Mouse (Mus musculus): Measurements from ENCODE around the gene Asz1.

The Asz1 gene
- long read RNA-seq, experiment 1, result 0 reads
- long read RNA-seq, experiment 2, result 0 reads

DNA sequence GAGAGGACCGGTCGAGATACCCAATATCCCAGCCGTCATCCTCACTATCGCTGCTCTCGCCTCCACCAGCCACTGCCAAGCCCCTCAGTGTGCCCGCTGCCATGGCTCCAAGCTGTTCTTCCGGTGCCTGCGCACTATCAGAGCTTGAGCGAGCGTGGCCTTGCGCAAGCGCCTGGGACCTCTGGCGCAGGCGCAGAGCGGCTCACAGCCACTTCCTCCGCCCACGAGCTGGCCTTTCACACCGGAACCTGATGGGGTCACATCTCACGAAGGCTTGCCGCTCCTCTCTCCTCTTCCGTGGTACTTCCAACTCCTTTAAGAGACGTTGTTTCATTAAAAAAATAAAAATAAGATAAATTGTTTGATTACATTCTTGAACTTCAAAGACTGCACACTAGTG, at the start of gene Asz1:
Gene Asz1 (minus strand): TSS at position 128 of the 400 bp plus-strand sequence.
- intact Hi-C loops (cut with DNase I), result no loop called here

DNA sequence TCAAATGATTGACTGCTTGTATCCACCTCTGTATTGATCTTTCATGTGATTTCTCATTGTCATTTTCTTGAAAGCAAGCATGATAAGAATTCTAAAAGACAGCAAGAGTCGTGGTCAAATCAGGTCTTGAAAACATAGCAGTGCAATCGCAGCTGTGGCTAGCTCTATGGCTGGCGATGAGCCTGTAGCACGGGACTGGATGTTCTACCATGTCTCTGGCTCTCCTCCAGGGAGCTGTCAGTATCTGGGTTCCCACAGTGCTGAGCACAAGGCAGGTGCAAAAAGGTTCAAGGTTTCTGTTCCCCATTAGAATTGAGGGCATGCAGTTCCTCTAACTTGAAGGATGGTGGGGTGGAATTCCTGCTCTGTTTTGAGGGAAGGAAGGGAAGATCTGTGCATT, 44.2 kb upstream of the Asz1 start:
- intact Hi-C loops (cut with DNase I), result no loop called here

DNA sequence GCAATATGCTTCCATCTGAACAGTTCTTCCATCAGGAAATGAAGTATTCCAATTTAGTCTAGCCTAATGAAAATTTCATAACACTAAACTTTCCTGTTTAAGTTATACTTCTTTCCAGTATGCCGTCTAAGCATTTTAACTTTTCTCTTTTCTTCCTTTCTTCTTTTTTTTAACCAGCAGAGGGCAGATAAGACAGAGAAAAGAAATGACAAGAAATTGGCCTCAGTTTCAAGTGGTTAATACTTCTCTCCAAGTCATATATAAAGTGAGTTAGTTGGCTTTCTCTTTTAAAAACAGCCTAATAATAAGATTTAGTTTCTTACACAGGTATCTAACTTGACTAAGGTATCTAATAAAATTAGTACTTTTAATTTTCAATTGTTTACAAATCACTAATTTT, 26.4 kb upstream of the Asz1 start:
- intact Hi-C loops (cut with DNase I), result no loop called here

DNA sequence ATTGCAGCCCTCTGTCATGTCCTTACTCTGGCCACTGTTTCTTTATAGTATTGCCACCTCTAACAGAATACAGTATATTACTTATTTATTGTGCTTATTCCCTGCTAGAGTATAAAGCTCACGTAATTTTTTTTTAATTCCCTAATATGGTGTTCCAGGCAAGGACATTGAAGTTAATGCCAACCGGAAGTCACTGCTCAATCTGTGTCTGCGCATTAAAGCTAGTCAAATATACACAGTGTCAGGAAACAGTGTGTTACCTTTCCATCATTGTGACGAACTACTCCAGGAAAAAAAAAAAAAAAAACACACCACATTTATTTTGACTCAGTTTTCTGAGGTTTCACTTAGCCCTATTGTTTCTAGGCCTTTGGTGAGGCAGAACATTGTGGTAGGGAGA, 19.2 kb upstream of the Asz1 start:
- intact Hi-C loops (cut with DNase I), result no loop called here

DNA sequence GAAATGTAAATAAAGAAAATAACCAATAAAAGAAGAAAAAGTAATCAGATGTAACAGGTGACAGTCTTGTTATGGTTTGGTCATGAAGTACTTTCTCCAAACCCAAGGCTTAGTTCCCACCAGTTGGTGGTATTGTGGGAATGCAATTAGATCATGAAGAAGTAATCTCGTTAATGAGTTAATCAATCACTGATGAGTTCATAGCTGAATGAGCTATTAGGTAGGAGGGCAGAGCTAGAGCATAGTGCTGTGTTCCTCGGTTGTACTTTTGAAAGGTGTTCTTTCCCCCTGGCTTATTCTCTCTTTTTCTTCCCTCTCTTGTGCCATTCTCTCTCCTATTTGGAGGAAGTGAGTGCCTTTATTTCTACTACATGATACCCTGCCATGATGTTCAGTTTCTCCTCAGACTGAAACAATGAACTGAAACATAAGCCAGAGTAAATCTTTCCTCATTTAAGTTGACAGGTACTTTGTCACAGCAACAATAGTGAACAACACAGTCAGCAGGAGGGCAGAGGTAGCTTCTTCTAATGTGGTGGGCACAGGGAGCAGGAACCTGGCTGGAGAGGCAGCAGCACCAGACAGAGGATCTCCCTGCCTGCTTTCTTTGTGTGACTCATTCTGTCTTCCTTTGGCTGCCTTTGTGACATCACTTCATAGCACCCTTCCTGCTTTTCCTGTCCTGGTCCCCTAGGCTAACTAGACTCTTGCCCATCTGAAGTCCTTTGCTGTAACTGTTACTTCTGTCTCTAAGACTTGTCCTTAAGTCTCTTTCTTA, 18.5 kb upstream of the Asz1 start:
- intact Hi-C loops (cut with DNase I), result no loop called here

DNA sequence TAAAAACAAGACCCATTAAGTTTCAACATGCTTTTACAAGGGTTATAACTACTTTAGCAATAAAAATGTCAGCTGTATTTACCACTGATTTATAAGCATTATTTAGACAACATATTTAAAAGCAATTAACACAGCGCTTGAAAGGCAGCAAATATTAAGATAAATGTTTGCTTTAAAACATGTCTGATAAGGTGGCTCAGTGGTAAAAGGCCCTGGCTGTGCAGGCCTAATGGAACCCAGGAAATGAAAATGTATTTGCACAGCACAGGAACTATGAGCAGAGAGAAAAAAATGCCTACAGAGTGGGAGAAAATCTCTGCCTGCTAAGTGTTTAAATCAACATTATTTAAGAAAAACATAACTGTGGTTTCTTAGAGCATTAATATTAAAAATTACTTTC, 12.0 kb downstream of the Asz1 start:
- intact Hi-C loops (cut with DNase I), result no loop called here

DNA sequence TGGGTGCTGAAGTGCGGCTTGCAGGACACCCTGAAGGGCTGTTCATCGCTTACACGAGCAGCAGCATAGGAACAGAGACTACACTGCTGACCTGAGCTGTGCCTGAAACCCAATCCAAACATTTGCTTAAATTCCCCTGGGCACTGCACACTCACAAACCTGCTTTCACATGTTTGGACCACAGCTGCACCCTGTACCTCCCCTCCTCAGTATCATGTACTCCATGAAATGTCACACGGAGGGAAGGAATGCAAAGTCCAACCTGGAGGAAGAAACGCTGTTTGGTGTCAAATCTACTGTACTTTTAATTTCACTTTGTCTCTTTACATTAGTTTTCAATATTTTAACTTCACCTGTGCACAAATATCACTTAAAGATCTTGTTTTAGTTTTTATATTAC, 19.8 kb downstream of the Asz1 start:
- intact Hi-C loops (cut with DNase I), result loop anchor here (5.0 kb wide), 1 partner anchor 733 kb away; no protein-coding TSS in a partner anchor

DNA sequence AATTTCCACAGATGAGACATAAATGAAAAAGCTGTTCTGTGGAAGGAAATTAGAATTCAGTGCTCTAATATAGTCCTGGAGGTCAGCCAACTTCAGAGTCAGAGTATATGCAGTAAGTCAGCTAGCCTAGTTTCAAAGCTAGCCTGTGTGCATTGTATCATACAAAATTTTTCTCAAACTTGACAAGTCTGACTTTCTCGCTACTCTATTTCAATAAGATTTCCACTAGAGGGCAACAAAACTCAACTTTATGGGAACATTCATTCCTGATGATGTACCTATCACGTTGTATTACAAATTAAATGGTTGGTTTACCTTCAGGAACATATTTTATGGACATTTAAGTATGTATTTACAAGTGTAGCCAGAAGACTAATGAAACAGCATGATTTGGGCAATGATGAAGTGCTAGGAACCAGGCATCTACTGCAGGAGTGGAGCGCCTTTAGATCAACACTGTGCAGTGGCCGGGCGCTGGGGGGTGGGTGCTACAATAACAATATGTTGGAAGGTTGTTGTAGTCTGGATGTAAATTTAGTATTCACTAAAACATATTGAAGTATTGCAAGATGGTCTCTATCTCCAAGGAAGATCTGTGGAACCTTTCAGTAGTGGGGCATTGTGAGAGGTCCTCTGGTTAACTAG, 21.6 kb downstream of the Asz1 start:
- intact Hi-C loops (cut with DNase I), result loop anchor here (2.0 to 5.0 kb wide), 2 partner anchors 286 to 735 kb away; no protein-coding TSS in a partner anchor

DNA sequence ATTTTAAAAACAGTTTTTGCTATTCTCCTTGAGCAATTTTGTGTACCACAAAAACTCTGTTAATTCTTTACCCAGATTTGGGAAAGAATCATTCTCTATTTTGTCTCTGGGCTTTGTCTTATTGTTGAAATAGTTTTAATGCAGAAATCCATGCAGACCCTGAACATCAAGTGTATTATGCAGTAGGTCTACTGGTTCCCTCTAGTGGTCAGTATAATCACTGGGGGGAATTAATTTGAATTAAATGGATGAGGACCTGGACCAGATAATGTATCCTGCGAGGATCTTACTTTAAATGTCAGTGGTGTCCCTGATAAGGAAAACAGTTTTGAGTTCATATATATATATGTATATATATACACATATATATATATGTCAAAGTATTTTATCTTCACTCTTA, 30.2 kb downstream of the Asz1 start:
- intact Hi-C loops (cut with DNase I), result loop anchor here (5.0 kb wide), 1 partner anchor 151 kb away; no protein-coding TSS in a partner anchor

DNA sequence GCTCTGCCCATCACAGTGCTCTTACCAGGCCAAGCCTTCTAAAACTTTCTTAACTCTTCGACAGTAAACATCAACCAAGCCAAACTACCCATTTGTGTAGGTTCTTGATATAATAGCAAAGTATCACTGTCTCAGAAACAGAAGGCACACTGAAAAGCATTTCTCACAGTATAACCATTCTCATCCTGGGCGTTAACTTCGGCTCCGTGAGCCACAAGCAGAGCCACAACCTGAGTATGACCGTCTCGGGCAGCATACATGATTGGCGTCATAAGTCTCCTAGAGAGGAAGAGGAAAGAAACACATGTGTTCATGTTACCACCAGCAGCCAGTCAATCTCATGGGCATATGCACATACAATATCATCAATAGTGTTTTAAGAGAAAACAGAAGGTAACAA, 31.9 kb downstream of the Asz1 start:
- intact Hi-C loops (cut with DNase I), result loop anchor here (5.0 kb wide), 1 partner anchor 150 kb away; no protein-coding TSS in a partner anchor

DNA sequence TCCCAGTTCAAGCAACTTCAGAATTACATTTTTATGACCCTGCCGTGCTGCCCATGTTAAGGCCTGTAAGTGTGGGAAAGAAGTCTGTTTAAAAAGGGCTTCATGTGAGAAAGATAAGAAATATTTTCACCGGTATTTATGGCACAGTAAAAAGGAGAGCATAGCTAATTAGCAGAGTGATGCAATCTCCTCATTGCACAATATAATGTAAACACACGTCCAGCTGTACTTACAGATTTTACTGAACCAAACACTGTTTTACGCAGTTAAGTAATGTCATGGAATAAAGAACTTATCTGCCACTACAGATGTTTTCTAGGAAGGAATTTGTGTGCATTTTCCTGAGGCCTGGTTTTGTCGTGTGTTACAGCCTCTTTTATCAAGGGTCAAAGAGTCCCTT, 32.3 kb downstream of the Asz1 start:
- intact Hi-C loops (cut with DNase I), result loop anchor here (5.0 kb wide), 1 partner anchor 149 kb away; no protein-coding TSS in a partner anchor

DNA sequence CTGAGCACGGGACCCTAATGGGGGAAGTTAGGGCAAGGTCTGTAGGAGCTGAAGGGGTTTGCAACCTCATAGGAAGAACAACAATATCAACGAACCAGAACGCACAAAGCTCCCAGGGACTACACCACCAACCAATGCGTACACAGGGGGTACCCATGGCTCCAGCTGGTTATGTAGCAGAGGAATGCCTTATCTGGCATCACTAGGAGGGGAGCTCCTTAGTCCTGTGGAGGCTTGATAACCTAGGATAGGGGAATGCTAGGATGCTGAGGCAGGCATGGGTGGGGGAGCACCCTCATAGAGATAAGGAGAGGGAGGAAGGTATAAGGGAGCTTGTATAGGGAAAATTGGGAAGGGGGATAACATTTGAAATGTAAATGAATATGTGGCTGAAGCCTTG, 51.0 kb downstream of the Asz1 start:
- intact Hi-C loops (cut with DNase I), result no loop called here

DNA sequence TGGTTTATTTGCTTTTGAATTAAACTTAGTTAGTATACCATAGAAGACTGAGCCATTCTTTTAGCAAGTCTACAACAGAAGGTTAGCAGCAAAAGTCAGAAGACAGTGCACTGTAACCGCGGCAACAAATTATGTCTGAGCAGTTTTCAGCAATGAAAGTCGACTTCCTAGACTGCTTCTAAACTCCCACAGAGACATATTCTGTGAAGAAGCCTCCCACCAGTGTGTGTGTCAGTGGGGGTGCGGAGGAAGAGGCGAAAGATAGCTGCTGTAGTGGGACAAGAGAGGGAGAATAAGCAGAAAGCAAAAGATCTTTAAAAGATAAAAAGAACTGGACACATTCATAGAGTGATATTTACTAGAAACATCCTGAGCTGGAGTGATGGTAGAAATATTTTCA, 57.2 kb downstream of the Asz1 start:
- intact Hi-C loops (cut with DNase I), result no loop called here

DNA sequence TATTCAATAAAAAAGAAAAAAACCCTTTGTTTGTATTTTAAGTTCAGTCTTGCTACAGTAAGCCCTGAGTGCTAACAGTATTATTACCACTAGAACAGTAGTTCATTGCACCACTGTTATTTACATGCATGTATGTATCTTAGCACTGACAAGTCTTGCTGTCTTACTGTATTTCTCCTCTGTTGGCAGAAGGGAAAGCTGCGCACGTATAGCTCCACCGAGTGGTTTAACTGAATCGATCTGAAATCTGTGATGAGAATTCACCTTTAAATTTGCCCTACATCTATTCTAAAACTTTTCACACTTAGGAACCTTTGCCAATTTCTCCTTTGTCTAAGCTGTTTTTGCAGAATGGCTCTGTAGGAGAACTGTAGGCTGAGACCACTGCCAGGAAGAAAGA, 64.6 kb downstream of the Asz1 start:
- intact Hi-C loops (cut with DNase I), result no loop called here

DNA sequence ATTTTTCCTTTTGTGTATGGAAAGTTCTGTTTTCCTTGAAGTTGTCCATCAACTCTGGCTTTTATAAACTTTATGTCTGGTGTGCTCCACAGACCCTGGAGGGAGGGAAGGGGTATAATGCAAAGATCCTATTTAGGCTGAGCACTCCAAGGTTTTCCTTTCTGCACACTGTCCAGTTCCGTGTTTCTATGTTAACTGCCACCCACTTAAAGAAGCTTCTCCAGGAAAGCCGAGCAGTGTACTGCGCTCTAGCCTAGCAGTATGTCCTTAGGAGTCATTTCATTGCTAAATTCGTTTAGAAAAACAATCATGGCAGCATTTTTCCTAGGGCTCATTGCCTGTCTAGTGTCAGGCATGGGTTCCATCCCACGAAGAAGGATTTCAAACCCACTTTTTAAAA, 65.7 kb downstream of the Asz1 start:
- intact Hi-C loops (cut with DNase I), result no loop called here

DNA sequence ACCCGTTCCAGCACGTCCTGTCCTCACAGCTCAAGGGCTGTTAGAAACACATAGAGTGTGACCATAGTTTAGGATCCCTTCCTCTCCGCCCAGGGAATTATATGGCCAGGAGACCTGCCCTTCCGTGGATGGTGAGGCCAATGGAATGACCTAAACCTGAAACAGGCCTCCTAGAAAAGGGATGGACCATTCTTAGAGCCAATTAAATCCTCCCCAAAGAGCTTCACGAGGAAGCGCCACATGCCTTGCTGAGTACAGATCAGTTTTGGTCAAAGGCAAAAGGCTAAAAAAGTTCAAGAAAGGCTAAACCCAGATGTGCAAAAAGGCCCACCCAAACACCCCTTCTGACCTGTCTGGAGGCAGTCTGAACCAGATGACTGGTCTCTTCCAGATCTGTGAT, 76.6 kb downstream of the Asz1 start:
- intact Hi-C loops (cut with DNase I), result no loop called here

DNA sequence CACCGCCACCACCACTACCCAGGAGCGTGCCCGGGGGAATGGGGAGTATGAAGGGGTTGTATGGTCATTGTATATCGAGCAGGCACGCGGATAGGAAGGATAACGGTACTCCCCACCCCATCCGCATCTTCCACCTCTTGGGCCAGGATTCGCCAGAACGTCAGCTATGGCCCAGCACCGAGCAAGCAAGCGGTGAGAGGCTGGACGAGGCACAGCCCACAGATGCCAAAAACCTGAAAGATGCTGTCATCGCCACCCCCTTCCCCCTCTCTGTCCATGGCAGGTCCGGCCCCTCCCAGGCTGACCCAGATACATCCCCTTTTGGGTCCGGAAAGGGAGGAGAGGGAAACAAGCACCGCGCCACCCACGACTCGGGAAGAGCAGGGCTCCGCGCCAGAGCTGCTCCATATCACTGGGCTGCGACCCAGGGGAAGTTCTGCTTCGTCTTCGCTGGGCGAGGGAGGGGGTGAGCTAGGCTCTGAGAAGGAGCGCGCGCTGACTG, 77.3 kb downstream of the Asz1 start:
- intact Hi-C loops (cut with DNase I), result no loop called here

DNA sequence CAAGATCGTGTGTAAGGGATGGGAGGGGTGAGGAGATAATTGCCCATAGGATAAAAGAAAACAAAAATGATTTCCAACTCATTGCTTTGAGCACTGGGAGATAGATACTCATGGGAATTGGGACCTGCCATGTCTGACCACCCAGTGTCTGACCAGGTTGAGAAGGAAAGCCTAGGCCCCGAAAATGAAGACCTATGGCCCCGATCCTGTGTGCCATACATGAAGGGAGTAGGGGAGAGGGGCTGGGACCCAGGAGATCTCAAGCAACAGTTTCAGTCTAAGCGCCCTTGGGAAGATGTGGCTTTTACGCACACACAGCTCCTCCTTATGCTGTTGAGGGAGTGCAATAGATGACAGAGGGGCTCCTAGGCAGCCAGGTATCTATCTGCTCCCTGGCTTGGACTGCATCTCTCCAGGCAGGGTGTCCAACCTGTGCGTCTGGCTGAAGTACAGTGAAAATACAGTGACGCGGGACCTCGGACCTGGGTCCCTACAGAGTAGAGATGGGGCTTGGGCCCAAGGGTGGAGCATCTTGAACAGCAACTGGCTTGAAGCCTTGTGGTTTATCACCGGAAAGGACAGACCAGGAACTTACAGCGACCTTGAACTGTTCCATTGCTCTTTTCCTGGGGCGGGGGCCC, 77.9 kb downstream of the Asz1 start:
- intact Hi-C loops (cut with DNase I), result no loop called here

DNA sequence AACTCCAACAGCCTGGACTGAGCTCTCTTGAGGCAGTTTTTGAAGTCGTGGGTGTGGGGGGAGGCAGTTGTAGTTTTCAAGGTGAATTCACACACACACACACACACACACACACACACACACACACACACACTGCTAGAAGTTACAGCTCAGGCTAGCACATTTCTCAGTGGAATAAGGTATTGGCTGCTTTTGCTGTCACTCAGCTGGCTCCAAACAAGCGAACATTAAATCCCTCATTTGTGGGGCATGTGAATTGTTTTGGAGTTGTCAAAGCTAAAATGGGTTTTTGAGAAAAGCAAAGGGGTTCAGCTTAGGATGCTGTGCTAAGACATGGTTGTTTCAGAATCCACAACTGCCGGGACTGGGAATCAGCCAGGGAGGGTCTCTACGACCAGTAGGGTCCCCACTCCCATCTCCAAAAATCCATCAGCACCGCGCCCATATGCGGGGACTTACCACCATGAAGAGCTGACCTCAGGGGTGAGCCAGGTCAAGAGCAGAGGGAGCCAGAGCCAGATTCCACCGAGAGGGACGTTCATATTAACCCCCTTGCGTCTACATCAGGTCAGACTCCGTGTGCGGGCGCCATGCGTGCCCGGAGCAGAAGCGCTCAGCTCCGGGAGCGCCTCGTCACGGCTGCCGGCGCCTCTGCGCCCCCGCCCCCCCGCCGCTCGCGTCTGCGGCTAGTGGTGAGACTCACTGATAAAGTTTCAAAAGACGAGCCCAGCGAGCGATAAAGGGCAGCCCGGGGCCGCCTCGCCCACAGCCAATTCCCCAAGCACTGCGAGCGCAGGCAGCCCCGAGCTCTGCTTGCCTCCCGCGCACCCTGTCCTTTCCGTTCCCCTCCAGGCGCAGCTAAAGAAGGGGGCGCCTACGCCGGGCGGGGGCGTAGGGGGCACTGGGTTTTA, 78.9 kb downstream of the Asz1 start, which contains the start of gene Wnt2:
Gene Wnt2 (minus strand): TSS at position 840 of the 911 bp plus-strand sequence.
- intact Hi-C loops (cut with DNase I), result no loop called here

DNA sequence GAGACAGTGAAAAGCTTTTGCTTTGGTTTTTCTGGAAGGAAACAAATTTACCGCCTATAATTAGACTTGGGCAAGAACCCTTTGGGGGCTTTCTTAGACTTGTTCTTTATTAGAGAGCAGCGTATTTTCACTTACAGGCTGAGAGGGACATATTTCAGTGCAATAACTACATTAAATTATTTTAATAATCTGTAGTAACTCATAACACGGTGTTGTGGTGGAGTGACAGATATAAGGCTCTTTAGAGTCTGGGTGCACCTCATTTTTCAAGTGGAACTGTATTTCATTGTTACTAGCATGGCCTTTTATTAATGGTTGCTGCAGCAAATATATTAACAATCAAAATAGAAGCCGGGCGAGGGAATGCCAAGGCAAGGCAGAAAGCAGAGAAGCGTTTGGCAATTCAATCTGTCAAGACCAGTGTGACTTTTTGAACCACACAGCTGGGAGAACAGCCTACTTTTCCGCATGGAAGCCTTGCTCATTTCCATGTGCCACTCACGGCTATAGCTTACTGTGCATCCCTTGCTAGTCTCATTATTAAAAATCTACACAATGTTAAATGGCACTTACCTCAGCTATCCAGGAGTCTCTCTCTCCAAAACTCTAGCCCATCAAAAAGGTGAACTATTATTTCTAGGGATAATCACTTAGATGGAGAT, 84.6 kb downstream of the Asz1 start:
- intact Hi-C loops (cut with DNase I), result no loop called here
